Mouse (Mus musculus) layer of hippocampus, postnatal 25 days (tissue): Measurements from ENCODE around the gene Pdpn. TPM values are rescaled to one million over a fixed set of nuclear protein-coding genes. Genes with fewer than 3 reads are reported as not detected.

Experiments
- DNase-seq, 2 experiments: peaks; one replicate each; pipeline ENCODE4 v3.0.0; 2022; ENCODE audit warnings: mixed read lengths in 2 of 2, low spot score in 1 of 2; ENCODE audit errors: extremely low spot score in 1 of 2
- total RNA-seq, 2 experiments: library from RNA; stranded (reverse); gene quantifications; 2 replicates each; pipeline ENCODE4 v1.2.3; 2021

The Pdpn gene
- total RNA-seq, 2 experiments from 2014 or later: 16.4 to 19.5 TPM

DNA sequence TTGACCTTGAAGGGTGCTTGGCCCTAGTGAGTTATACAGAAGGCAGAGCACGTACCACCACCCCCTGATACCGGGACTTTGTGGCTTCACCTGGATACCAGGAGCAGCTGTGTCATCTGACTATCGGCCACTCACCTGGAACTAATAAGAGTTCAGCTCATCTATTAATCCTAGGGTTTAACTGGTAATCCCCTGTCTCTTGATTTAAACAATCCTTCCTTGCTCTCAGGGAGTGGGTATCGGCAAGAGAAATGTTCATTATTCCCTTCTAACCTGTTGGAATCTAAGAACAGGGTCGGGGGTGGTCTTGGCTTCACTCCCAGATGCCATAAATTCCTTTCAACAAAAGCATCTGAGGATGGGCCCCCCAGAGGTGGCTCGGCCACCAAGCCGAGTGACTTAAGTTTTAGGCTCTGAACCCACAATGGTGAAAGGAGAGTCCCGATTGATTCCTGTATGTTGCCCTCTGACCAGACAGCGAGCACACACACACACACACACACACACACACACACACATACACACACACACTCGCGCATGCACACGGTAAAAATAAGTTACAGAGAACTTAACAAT is 837 bp upstream of the Pdpn start:
- no peak for DNase-seq

DNA sequence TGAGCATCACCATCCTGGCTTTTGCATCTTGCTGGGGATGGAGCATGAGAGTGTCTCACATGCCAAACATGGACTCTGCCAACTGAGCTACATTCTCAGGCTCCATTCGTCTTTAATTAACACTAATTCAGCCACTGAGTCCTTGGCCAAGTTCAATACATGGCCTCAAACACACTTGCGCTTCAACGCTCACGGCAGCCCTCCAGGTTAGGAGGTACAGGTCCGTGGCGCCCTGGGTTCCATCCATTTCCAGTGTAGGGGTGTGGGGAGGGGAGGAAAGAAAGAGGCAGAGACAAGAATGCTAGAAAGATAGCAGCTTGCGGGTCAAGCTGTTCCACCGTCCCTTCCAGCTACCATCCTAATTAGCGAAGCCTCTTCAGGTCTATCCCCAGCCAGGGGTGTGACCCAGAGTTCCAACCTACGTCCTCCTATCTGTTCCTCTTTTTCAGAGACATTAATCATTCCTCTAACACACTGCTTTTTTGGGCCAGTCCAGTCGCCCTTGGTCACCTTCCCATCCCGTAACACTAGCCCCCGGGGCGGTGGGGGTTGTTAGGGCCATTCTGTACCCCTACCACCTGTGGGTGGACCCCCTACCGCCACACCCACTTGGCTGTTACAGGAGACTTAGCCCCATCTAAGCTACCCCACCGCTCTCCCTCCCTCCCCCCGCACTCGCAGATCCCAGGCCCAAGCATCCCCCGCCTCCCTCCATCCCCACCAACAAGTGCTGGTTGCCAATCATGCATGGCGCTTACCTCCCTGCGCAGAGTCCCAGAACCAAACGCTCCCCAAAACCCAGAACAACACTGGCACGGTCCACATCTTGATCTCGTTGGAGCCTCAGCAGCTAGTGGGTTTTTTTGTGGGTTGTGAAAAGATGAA is 691 bp downstream of the Pdpn start:
- no peak for DNase-seq

DNA sequence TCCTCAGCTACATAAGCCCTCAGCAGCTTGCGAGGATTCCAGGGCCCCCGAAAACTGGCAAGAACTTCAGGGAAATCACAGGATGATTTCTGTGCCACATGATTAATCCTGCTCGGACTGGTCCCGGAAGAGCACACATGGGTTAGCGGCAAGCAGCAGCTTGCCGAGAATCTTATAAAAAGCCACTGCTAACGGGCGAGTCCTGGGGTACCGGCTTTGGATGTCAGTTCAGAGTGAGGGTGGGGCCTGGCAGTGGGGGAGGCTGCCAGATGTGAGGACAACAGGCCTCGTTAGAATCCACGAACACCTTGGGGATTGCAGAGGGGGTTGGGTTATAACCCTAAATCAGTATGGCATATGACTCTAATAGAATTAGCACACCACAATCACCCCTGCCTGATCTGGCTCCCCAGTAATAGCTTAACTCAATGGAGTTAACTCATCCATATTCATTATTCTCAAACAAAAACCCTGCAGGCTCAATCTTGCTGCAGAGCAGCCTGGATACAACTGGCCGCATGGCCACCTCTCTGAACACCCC is 2.3 kb downstream of the Pdpn start:
- DNase-seq: no peak

DNA sequence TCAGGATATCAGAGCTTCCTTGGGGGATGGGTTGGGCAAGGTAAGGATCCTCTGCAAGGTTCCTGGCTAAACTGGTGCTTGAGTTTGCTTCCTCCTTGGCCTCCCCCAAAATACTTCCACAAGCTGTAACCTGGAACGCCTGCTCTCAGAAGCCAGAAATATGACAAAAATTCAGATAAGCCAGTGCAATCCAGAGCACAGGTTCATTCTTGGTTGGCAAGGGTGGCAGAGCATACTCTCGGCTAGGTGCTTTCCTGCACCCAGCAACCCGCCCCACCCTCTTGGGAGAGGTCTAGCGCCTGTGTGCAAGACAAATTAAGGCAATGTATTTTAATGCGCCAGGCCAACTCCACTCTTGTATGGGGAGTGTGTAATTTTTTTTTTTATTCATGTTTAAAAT is 3.2 kb downstream of the Pdpn start:
- DNase-seq: no peak

DNA sequence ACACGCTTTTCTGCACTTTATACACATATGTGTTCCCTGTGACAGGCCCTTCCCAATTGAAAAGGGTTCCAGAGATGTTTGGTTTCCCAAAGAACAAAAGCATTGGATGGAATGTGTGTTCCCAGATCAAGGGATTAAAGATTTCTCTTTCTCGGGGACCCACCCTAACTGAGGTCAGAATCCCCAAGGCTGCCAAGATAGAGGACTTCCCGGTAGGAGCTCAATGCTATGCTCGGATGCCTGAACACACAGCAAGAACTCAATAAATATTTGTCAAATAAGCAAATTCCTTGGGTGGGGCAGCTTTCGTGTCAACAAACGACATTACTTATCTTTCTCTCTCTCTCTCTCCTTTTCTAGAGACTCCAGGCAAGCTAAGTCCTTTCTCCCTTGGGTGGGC is 5.0 kb downstream of the Pdpn start:
- no peak for DNase-seq

DNA sequence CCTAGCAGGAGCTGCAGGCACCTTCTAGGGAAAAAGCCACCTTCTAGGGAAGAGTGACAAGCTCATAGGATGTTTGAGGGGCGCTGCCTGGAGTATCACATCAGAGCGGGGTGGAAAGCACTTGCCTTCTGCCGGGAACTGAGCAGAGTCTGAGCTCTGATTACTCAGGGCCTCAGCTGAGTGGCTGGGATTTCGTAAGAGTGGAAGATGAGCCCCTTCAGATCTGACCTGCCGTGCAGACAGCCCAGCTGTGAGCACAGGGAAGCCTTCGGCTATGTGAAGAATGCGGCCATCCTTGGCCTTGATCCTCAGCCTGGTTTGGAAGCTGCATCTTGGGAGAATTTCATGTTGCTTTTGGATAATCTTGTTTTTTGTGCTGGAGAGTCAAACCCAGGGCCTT is 10.5 kb downstream of the Pdpn start:
- DNase-seq: no peak

DNA sequence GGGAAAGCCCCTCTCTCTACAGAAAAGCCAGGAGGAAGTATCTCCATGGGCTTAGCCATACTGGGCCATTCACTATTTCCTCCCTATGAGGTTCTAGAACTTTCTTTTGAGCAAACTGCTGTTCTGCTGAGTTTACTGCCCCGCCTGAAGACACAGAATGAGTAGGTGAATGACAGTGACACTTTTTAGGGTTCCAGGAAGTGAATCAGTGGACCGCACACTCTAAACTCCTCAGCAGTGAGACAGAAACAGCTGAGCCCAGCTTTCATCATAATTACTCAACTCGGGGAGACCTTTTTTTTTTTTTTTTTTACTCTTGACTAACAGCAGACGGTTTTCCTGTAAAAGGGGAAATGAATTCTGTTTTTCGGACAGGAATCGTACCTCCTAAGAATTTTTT is 10.9 kb downstream of the Pdpn start:
- DNase-seq: no peak

DNA sequence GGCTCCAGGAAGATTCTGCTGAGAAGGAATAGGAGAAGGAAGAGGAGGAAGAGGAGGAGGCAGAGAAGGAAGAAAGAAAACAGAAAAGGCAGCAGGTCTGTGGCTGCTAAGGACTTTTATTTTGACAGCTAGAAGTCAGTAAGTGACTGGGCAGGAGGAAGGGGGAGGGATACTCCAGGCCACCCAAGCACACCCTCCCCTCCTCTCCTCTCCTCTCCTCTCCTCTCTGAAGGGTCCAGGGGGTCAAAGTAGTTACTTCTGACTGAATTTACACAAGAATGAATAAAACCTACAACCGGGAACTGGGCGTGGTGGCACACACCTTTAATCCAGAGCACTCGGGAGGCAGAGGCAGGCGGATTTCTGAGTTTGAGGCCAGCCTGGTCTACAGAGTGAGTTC is 12.3 kb downstream of the Pdpn start:
- no peak for DNase-seq

DNA sequence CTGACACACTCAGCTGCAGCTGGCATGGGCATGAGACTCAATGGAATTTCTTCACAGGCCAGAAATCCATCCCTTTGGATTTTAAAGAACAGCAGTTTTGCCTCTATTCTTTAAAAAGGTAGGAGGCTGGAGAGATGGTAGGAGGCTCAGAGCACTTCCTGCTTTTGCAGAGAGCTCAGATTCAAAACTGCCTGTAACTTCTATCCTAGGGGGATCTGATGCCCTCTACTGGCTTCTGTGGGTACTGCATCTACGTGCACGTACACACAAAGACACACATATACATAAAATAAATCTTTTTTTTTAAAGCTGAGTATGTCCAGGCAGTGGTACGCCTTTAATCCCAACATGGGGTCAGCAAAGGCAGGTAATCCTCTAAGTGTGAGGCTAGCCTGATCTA is 19.2 kb downstream of the Pdpn start:
- DNase-seq: peak in 1 of 2 experiments; percentile 55

DNA sequence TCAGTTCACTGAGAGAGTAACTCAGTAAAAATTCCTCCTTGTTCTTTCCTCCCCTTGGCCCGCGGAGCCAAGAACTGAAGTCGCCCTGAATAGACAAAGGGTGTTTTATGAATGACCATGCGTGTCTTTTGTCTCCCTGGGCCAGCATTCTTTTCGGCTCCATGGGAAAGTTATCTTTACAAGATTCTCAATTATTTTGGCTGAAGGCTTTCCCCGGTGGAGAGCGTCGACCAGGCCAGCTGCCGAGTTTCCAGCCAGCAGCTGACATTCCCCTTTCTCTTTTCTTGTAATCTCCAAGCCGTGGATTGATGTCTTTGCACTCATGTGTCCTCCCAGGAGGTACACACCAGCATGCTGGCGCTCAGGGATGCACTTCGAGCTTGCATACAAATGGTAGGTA is 19.7 kb downstream of the Pdpn start:
- DNase-seq: no peak

DNA sequence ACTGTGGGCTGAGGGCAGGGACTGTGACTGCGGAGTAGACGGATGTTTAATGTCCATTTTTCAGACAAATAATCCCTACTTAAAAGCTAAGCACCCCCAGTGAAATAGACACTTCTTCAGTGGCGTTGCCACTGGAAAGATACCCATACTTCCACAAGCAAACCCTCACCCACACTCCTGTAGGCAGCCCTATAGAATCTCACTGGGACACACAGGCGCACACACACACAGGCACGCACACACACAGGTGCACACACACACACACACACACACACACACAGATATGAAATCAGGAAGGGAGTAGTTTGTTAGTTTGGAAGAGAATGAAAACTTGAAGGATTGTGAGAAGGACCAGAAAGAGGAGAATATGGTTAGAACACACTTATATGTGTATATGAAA is 20.3 kb downstream of the Pdpn start:
- DNase-seq: no peak

DNA sequence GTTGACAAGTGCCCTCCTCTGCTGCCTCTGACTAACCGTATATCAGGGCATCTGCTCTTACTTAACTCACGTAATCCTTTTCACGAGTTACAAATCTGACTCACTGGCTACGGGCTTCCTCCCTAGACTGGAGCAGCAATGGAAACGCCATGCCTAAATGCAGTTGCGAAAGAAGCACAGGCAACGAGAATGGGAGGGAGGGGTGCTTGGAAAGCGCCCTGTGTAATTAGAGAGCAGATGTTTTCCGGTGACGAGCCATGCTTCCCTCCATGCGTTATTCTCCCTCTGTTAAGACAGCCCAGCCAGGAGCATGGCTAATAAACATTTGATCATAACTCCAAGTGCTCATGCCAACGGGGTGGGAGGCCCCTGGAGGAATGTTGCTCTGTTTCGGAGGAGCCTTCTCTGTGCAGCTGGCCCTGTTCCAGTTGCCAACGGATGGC is 20.9 kb downstream of the Pdpn start:
- peak; percentile 16 to 17 for DNase-seq

DNA sequence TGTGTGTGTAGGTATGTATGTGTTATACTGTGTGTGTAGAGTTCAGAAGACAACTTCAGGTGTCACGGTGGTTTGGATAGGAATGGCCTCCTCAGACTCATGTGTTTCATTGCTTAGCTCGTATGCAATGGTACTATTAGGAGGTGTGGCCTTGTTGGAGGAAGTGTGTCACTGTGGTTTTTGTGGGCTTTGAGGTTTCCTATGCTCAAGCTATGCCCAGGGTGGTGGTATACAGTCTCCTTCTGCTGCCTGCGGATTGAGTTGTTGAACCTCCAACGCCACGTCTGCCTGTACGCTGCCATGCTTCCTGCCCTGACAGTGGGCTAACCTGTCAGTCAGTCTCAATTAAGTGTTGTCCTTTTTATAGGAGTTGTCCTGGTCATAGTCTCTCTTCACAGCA is 22.0 kb downstream of the Pdpn start:
- no peak for DNase-seq

DNA sequence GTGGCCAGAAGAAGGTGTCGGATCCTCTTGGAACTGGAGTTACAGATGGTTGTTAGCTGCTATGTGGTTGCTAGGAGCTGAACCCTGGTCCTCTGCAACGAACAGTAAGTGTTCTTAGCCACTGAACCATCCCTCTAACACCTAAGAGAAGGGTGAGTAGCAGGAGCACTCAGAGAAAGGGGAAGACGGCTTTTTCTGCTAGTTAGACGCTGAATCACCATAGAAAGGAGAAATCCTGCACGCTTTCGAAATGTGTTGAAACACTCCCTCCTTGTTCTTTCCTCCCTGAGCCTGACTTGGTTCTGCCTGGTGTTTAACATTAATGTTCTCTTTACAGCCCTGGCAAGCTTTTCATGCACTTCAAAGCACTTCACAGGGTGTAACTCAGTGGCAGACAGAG is 27.8 kb downstream of the Pdpn start:
- DNase-seq: no peak

DNA sequence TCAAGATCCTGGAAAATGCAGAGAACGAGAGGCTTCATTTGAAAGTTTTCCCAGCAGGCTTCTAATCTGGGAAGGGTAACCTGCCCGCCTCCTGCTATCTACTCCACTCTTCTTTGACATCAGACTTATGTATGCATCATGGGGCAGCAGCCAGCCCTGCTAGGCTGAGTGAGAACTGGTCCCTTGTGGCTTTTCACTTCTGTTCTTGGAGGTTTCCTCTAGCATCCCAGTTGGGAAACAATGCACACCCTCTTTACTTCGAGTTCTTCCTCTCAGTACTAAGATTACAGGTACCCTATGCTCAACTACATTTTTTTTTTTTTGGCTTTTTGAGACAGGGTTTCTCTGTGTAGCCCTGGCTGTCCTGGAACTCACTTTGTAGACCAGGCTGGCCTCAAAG is 28.5 kb downstream of the Pdpn start:
- DNase-seq: no peak

DNA sequence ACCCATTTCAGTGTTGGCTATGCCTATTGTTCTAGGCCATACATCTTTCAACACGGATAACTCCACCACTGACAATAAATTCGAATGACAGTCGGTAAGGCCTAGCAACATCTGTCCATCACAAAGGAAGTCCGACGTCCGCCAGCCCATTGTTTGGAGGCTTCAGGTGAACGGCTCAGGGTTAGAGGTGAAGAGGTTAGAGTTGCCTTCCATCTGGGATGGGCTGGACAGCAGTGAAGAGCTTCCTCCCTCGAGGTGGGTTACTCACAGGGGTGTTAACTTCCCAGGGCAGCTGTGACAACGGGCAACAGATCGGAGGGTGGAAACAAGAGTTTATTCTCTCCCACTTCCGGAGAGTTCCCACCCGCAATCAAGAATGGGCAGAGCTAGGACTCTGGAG is 36.7 kb downstream of the Pdpn start:
- DNase-seq: no peak

DNA sequence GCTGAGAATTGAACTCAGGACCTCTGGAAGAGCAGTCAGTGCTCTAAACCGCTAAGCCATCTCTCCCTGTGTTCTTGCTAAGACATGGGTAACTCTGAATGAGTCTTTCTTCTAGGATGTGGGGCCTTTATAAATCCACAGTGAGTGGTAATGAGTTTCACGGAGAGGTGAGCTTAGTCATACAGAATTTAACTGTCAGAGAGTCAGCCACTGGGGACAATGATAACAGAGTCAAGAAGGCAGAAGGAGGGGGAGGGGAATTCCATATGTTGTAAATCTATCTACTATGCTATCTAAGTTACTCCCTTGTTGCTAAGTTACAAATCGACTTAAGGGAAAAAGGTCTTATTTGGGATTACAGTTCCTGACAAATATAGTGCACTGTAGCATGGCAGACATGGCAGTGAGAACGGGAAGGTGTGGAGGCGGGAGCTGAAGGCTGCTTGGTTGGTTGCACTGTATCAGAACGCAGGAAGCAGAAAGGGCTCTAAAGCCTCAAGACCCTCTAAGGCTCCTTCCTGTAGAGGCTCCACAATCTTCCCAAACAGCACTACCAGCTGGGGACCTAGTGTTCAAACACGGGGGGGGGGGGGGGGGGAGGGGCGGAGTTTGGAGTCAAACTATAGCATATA is 39.5 kb downstream of the Pdpn start:
- no peak for DNase-seq

DNA sequence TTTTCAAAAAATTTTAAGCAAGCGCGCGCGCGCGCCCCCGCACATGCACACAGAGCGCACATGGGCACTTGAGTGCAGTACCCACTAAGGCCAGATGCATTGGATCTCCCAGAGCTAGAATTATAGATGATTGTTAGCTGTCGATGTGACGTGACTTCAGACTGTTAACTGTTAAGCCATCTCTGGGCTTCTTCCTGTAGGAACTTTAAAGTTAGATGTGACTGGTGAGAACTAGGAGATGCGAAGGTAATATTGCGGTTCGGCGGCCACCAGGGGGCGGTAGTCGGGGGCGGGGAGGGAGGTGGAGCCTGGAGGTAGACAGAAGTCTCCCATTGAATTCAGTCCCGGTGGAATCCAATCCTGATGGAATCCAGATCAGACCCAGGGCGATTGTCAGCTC is 40.8 kb downstream of the Pdpn start:
- DNase-seq: peak; percentile 32 to 68

DNA sequence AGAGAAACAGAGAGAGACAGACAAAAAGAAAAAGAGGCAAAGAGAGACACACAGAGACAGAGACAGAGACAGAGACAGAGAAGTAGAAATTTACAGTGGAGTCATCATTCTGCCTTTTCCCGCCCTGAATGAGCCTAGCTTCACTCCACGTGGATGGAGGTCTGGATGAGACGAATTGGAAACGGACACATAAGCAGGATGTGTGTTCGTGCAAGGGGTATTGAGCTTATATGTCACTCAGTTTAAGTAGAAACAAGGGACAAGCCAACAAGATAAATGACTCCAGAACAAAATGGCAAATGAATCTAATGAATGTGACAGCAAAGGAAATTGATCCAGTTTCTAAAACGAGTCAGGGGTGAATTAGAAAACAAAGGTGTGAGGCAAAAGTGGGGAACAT is 41.4 kb downstream of the Pdpn start:
- no peak for DNase-seq

DNA sequence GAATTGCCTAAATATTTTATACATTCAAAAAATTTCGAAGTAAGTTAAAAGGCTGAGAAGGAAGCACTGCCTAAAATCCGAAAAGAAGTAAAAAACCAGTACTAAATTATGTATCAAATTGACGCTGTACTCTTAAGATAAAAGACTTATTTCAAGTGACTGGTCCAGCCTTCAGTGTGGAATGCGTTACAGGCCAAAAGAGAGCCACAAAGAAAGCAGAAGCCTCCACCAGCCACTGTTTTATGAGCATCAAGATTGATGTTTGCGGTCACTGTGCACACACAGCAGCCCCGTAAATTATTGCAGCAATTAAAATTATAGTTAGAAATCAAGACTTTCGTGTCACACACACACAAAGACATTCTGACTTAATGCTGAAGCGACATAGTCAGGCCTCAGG is 43.8 kb downstream of the Pdpn start:
- no peak for DNase-seq

DNA sequence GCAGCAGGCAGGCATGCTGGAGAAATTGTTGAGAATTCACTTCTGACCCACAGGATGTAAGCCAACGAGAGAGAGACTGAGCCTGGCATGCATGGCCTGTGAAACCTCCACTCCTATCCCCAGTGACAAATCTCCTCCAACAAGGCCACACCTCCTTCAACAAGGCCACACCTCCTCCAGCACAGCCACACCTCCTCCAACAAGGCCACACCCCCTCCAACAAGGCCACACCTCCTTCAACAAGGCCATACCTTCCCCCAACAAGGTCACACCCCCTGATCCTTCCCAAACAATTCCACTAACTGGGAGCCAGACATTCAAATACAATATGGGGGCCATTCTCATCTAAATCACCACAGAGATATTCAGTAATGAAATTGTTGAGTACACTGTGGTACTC is 46.0 kb downstream of the Pdpn start:
- no peak for DNase-seq
